Mouse (Mus musculus) stomach, embryonic 14.5 days (tissue): ENCODE results near the gene Csad. TPM values are rescaled to one million over a fixed set of nuclear protein-coding genes. Genes with fewer than 3 reads are reported as not detected.

Experiments
- ATAC-seq: fragments of 200-750 bp; cut with Nextera tagmentation; 2 replicates; pipeline ENCODE4 v1.8.0; 2017; ENCODE audit warnings: low read depth, moderate TSS enrichment; ENCODE audit not compliant: insufficient number of reproducible peaks, insufficient read depth, low FRiP score
- H3K27ac ChIP-seq: fragments of 300-500 bp; sonication (generic); 2 replicates; pipeline ENCODE4 v1.5.1; 2014; ENCODE audit warnings: mild to moderate bottlenecking, low read length, moderate library complexity, mixed read lengths
- H3K27me3 ChIP-seq: fragments of 300-500 bp; sonication (generic); 2 replicates; pipeline ENCODE4 v1.6.1; 2014; ENCODE audit warnings: low read length, control low read depth, mixed read lengths; ENCODE audit not compliant: control insufficient read depth, insufficient read depth
- H3K36me3 ChIP-seq: fragments of 300-500 bp; sonication (generic); 2 replicates; pipeline ENCODE4 v1.6.1; 2014; ENCODE audit warnings: mild to moderate bottlenecking, control low read depth, low read length, moderate library complexity, mixed read lengths; ENCODE audit not compliant: control insufficient read depth, insufficient read depth
- H3K4me1 ChIP-seq: fragments of 300-500 bp; sonication (generic); 2 replicates; pipeline ENCODE4 v1.6.1; 2014; ENCODE audit warnings: low read length, control low read depth, mixed read lengths; ENCODE audit not compliant: control insufficient read depth, insufficient read depth
- H3K4me2 ChIP-seq: fragments of 300-500 bp; sonication (generic); replicated peaks from 2 replicates; pipeline ENCODE4 v1.6.1; 2014; ENCODE audit warnings: low read depth, low read length, control low read depth
- H3K4me3 ChIP-seq: fragments of 300-500 bp; sonication (generic); 2 replicates; pipeline ENCODE4 v1.5.1; 2014; ENCODE audit warnings: low read depth, low read length, control low read depth
- H3K9ac ChIP-seq: fragments of 300-500 bp; sonication (generic); replicated peaks from 2 replicates; pipeline ENCODE4 v1.6.1; 2014; ENCODE audit warnings: low read depth, mild to moderate bottlenecking, control low read depth, low read length, moderate library complexity, mixed read lengths
- H3K9me3 ChIP-seq: fragments of 300-500 bp; sonication (generic); 2 replicates; pipeline ENCODE4 v1.6.1; 2016; ENCODE audit warnings: low read depth, low read length, control low read depth; ENCODE audit not compliant: control insufficient read depth
- WGBS: fragments of 180-500 bp; shearing (Covaris S2); extraction: QIAGEN DNeasy Blood & Tissue Kit; methylation state at CpG from one replicate; pipeline ENCODE4 v1.1.7; 2014; 5-methylcytosine and 5-hydroxymethylcytosine counted together
- polyA plus RNA-seq: library from polyadenylated mRNA; unstranded; fragments of >200 nt; fragmentation: Nextera tagmentation; extraction: Ambion mirVana; gene quantifications from 2 replicates; pipeline ENCODE4 v1.2.1, GENCODE M21; 2014

Csad gene
- polyA plus RNA-seq, 1 experiment from 2014 or later, result 63.9 TPM

DNA sequence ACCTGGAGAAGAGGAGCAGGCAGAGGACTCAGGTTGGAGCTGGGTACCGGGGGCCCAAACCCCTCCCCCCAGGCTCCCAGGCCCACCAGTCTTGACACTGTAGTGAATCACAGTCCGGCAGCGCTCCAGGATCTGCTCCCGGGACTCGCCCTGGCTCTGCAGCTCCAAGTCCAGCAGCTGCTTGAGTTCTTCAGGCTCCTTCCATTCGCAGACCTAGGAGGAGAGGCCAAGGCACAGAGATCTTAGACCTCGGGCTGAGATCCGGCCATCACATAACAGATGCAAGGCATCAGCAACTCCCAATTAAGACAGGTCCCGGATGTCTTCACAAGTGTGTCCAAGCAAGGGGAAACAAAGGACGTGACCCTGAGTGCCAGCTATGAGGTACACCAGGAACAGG lies 16.4 kb downstream of the Csad start:
- no peak for ATAC-seq
- H3K9ac ChIP-seq, result no peak overlapping the region
- 67% methylated on average over 10 of the region's 10 CpGs for WGBS

DNA sequence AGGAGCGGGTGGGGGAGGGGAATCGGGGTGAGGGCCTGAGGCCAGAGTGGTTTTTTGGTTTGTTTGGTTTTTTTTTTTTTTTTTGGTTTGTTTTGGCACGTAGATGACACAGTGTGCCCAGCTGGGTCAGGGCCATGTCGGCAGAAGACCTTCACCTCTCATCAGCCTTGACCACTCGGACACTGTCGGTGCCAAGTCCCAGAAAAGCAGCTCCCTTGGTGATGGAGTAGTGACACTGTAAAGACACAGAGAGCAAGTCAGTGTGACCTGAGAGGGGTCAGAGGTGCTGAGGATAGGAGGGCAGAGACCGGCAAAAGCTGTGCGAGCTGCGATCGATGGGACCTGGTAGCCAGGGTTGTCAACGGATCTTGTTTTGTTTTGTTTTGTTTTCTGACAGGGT lies 18.3 kb downstream of the Csad start:
- peaks cover 20% of the 10 kb centered on the region for H3K36me3 ChIP-seq
- no peak for ATAC-seq
- WGBS, result 66% methylated on average over 11 of the region's 11 CpGs

More for the DNA sequence above, 16.4 kb downstream of the Csad start:
- no peak overlapping the region for H3K27ac ChIP-seq
- H3K4me3 ChIP-seq, result no peak overlapping the region
- H3K36me3 ChIP-seq, result peaks cover 20% of the 10 kb centered on the region
- H3K4me1 ChIP-seq, result peaks cover 6% of the 10 kb centered on the region; the same call in 1 of the 2 replicates
- no peak overlapping the region for H3K4me2 ChIP-seq
- H3K27me3 ChIP-seq, result no peaks in the 10 kb centered on the region
- no peaks in the 10 kb centered on the region for H3K9me3 ChIP-seq

DNA sequence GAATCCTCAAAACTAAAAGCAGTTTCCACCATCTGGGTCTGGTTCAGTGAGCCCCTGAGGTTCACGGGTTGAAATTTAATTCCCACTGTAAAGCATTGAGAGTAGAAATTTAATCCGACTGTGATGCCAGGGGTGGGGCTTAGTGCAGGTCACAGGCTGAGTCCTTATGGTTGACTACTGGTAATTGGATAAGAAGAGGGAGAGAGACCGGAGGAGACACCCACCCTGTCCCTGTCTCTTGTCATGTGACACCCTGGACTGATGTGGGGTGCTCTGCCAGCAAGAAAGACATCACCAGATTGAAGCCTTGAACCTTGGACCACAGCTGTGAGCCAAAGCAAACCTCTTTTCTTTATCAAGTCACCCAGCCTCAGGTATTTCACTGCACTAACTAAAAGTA lies 21.4 kb downstream of the Csad start:
- H3K27me3 ChIP-seq, result no peaks in the 10 kb centered on the region
- 76% methylated on average over 3 of the region's 3 CpGs for WGBS
- H3K4me3 ChIP-seq, result no peak overlapping the region
- H3K9me3 ChIP-seq, result no peaks in the 10 kb centered on the region
- H3K4me1 ChIP-seq, result no peaks in the 10 kb centered on the region
- ATAC-seq, result no peak
- H3K4me2 ChIP-seq, result no peak overlapping the region
- H3K27ac ChIP-seq, result no peak overlapping the region
- no peak overlapping the region for H3K9ac ChIP-seq
- peaks cover 29% of the 10 kb centered on the region for H3K36me3 ChIP-seq

More for the DNA sequence above, 18.3 kb downstream of the Csad start:
- no peak overlapping the region for H3K27ac ChIP-seq
- no peaks in the 10 kb centered on the region for H3K9me3 ChIP-seq
- H3K4me1 ChIP-seq, result no peaks in the 10 kb centered on the region
- H3K27me3 ChIP-seq, result no peaks in the 10 kb centered on the region
- no peak overlapping the region for H3K4me2 ChIP-seq
- H3K9ac ChIP-seq, result no peak overlapping the region
- H3K4me3 ChIP-seq, result no peak overlapping the region

DNA sequence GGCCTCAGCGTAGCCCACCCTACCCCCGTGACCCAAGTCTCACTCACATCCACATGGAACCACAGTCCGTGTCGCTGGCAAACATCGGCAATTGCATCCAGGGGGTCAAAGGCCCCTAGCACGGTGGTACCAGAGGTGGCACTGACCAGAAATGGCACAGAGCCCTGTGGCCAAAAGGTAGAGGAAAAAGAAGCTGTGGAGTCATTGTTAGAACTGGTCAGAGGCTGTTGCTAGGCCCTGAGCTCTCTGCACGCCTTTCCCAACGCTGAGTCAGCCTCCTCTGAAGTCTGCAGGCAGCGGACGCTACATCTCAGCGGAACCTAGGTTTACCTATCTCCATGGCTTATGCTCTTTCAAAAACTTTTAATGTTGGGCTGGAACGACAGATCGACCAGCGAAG lies 24.6 kb downstream of the Csad start:
- no peaks in the 10 kb centered on the region for H3K4me1 ChIP-seq
- no peak overlapping the region for H3K9ac ChIP-seq
- no peak for ATAC-seq
- peaks cover 22% of the 10 kb centered on the region for H3K36me3 ChIP-seq
- no peaks in the 10 kb centered on the region for H3K27me3 ChIP-seq
- no peak overlapping the region for H3K4me2 ChIP-seq
- H3K9me3 ChIP-seq, result no peaks in the 10 kb centered on the region
- H3K4me3 ChIP-seq, result no peak overlapping the region
- no peak overlapping the region for H3K27ac ChIP-seq
- WGBS, result 89% methylated on average over 14 of the region's 14 CpGs

DNA sequence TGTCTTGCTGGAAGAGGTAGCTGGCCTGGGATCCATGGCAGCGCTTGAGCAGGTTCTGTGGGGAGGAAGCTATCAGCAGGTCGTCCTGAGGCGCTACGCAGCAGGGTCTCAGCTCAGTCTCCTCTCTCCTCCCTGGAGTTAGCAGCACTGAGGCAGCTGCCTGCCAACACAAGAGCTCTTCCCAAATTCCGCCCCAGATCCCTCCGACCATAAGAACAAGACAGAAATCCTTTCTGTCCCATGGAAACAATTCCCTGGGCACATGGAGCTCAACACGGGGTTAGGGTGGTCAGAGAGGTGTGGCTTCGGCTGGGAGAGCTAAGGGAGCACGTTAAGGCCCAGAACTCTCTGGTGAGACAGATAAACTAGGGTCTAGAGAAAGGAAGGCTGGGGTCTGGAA lies 25.4 kb downstream of the Csad start:
- WGBS, result 79% methylated on average over 9 of the region's 9 CpGs
- Histone ChIP-seq H3K27ac (no peak overlapping the region), H3K36me3 (peaks cover 16% of the 10 kb centered on the region), H3K9ac (no peak overlapping the region), H3K4me3 (no peak overlapping the region), H3K4me1 (no peaks in the 10 kb centered on the region), H3K4me2 (no peak overlapping the region), H3K9me3 (no peaks in the 10 kb centered on the region), H3K27me3 (no peaks in the 10 kb centered on the region)
- ATAC-seq, result no peak

DNA sequence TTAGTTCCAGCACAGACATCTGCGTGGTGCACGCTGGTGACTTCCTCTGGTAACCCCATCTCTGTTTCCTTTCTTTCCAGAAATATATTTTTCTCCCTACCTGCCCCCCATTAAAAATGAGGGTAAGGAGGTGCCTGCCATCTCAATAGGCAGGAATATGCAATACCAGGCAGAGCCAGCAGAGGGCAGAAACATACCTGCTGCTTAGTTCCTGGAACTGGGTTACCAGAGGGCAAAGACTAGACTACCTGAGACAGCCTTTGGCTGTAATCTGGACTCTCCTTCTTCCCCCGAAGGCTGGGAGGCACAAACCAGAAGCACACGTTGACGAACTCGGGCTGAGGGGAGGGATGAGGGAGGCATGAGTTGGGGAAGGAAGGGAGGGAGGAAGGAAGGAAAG lies 26.2 kb downstream of the Csad start:
- Histone ChIP-seq H3K4me2 (no peak overlapping the region), H3K36me3 (peaks cover 16% of the 10 kb centered on the region), H3K27me3 (no peaks in the 10 kb centered on the region), H3K9ac (no peak overlapping the region), H3K27ac (no peak overlapping the region), H3K9me3 (no peaks in the 10 kb centered on the region), H3K4me1 (no peaks in the 10 kb centered on the region), H3K4me3 (no peak overlapping the region)
- WGBS, result 17% methylated on average over 6 of the region's 6 CpGs
- ATAC-seq, result peak; percentile 53; the same call in 1 of the 2 replicates

DNA sequence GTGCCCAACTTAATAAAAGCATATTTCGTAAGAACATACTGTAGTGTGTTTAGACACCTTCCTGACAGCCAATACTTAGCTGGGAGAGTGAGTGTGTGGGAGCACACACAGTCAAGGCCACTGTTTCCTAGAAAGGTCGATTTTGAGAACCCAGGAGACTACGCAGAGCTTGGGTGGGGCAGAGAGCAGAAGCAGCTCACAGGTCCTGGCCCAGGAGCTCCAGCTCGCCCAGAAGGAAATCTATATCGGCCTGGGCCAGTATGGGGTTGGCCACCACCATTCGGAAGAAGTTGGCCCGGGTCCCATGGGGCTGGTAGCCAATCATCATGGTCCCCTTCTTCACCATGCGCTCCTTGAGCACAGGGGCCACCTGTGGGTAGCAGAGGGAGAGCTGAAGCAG lies 27.1 kb downstream of the Csad start:
- no peak for ATAC-seq

DNA sequence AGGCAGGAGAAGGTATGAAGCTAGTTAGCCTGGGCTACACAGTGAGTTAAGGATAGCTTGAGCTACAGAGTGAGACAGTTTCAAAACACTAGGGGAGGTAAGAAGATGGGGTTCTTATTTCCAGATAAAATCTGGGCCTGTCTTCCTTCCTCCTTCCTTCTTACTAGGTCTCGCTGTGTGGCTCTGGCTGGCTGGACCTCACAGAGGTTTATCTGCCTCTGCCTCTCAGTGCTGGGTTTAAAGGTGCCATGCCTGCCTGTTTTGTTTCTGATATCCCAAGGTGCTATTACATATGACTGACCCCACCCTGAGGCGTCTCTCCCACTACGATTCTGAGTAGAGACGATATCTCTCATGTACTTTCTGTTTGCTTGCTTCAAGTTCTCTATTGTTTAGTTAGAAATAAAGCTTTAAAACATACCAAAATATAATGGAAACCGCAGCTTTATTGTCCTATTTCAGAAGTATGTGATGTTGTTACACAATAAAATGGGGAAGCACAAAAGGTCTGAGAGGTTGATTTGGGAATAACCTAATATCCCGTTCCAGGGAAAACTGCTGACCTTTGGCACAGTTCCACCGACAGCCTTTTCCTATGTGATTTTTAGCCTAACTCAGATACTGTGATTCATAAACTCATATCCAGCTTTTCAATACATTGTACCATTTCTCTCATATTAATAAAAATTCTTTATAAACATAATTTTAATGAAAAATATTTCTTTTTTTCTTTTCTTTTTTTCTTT lies 27.8 kb downstream of the Csad start:
- Histone ChIP-seq H3K27ac (no peak overlapping the region), H3K36me3 (peaks cover 16% of the 10 kb centered on the region), H3K4me2 (no peak overlapping the region), H3K9ac (no peak overlapping the region), H3K9me3 (no peaks in the 10 kb centered on the region), H3K4me1 (no peaks in the 10 kb centered on the region), H3K4me3 (no peak overlapping the region), H3K27me3 (no peaks in the 10 kb centered on the region)
- no peak for ATAC-seq
- WGBS, result 82% methylated on average over 7 of the region's 7 CpGs

More for the DNA sequence above, 27.1 kb downstream of the Csad start:
- Histone ChIP-seq H3K4me1 (no peaks in the 10 kb centered on the region), H3K9ac (no peak overlapping the region), H3K36me3 (peaks cover 16% of the 10 kb centered on the region), H3K4me2 (no peak overlapping the region), H3K9me3 (no peaks in the 10 kb centered on the region), H3K4me3 (no peak overlapping the region), H3K27ac (no peak overlapping the region), H3K27me3 (no peaks in the 10 kb centered on the region)
- 80% methylated on average over 8 of the region's 8 CpGs for WGBS
